Mouse (Mus musculus) midbrain, postnatal 0 days (tissue): Measurements from ENCODE around the gene Olfml3. TPM values are rescaled to one million over a fixed set of nuclear protein-coding genes. Genes with fewer than 3 reads are reported as not detected.

Source experiments
- ATAC-seq: fragments of 200-750 bp; cut with Nextera tagmentation; 2 replicates; pipeline ENCODE4 v1.8.0; 2017; ENCODE audit warnings: moderate number of reproducible peaks, mild to moderate bottlenecking, moderate TSS enrichment, moderate library complexity; ENCODE audit not compliant: low FRiP score
- DNase-seq: peaks from one replicate; pipeline ENCODE4 v3.0.0-alpha.2; 2015; ENCODE audit warnings: low spot score
- H3K27ac ChIP-seq: fragments of 300-500 bp; sonication (generic); 2 replicates; pipeline ENCODE4 v1.5.1; 2014; ENCODE audit warnings: low read depth, mild to moderate bottlenecking, low read length, mixed read lengths
- H3K27me3 ChIP-seq: fragments of 300-500 bp; sonication (generic); 2 replicates; pipeline ENCODE4 v1.6.1; 2014; ENCODE audit warnings: low read length, control low read depth, mixed read lengths; ENCODE audit not compliant: insufficient read depth
- H3K36me3 ChIP-seq: fragments of 300-500 bp; sonication (generic); 2 replicates; pipeline ENCODE4 v1.6.1; 2014; ENCODE audit warnings: low read length, control low read depth, mixed read lengths; ENCODE audit not compliant: insufficient read depth
- H3K4me1 ChIP-seq: fragments of 300-500 bp; sonication (generic); 2 replicates; pipeline ENCODE4 v1.6.1; 2014; ENCODE audit warnings: mild to moderate bottlenecking, control low read depth, antibody characterized with exemption, low read length, mixed read lengths; ENCODE audit not compliant: insufficient read depth
- H3K4me2 ChIP-seq: fragments of 300-500 bp; sonication (generic); 2 replicates; pipeline ENCODE4 v1.6.1; 2014; ENCODE audit warnings: low read depth, mild to moderate bottlenecking, low read length, mixed read lengths; ENCODE audit not compliant: poor library complexity, severe bottlenecking
- H3K4me3 ChIP-seq: fragments of 300-500 bp; sonication (generic); 2 replicates; pipeline ENCODE4 v1.5.1; 2014; ENCODE audit warnings: low read depth, mild to moderate bottlenecking, low read length, moderate library complexity
- H3K9ac ChIP-seq: fragments of 300-500 bp; sonication (generic); replicated peaks from 2 replicates; pipeline ENCODE4 v1.6.1; 2014; ENCODE audit warnings: mild to moderate bottlenecking, low read length, moderate library complexity, mixed read lengths; ENCODE audit not compliant: poor library complexity, severe bottlenecking
- H3K9me3 ChIP-seq: fragments of 300-500 bp; sonication (generic); 2 replicates; pipeline ENCODE4 v1.6.1; 2016; ENCODE audit warnings: low read length, control low read depth
- CTCF ChIP-seq: IDR thresholded peaks from 2 replicates; pipeline ENCODE4 v1.5.1; 2016; ENCODE audit warnings: antibody characterized with exemption, mild to moderate bottlenecking
- WGBS: fragments of 180-500 bp; shearing (Covaris S2); extraction: QIAGEN DNeasy Blood & Tissue Kit; methylation state at CpG from one replicate; pipeline ENCODE4 v1.1.7; 2014; 5-methylcytosine and 5-hydroxymethylcytosine counted together
- polyA plus RNA-seq: library from polyadenylated mRNA; unstranded; fragments of >200 nt; fragmentation: Nextera tagmentation; extraction: Ambion mirVana; gene quantifications from 2 replicates; pipeline ENCODE4 v1.2.1, GENCODE M21; 2015
- total RNA-seq: library from RNA; depleted of rRNA; stranded (reverse); fragments of >200 nt; gene quantifications from 2 replicates; pipeline ENCODE4 v1.2.3, GENCODE M21; 2014

Olfml3 gene
- total and polyA plus RNA-seq, 2 experiments from 2014 or later: 7.0 to 7.5 TPM

- no peak overlapping the region for H3K4me2 ChIP-seq
- no peak for ATAC-seq
- peaks cover 16% of the 10 kb centered on the region; the same call in 1 of the 2 replicates for H3K4me1 ChIP-seq
- H3K9ac ChIP-seq: no peak overlapping the region
- no peak overlapping the region for H3K4me3 ChIP-seq
- H3K9me3 ChIP-seq: no peaks in the 10 kb centered on the region
- H3K27me3 ChIP-seq: no peaks in the 10 kb centered on the region
- no peak for TF ChIP-seq CTCF
- DNase-seq: no peak
- no peaks in the 10 kb centered on the region; the same call in 1 of the 2 replicates for H3K36me3 ChIP-seq
- no peak overlapping the region for H3K27ac ChIP-seq
- 91% methylated on average over 3 of the region's 3 CpGs for WGBS
These were observed 5.7 kb downstream of the Olfml3 start for GRCm38 (mm10) chr3:103732116-103732515.

- WGBS: 94% methylated on average over 9 of the region's 9 CpGs
- no peak for TF ChIP-seq CTCF
- Histone ChIP-seq H3K9ac (no peak overlapping the region), H3K4me3 (no peak overlapping the region), H3K36me3 (no peaks in the 10 kb centered on the region), H3K9me3 (no peaks in the 10 kb centered on the region), H3K4me2 (no peak overlapping the region), H3K4me1 (peaks cover 16% of the 10 kb centered on the region; the same call in 1 of the 2 replicates), H3K27ac (no peak overlapping the region), H3K27me3 (no peaks in the 10 kb centered on the region)
- ATAC-seq: no peak
- no peak for DNase-seq
These were observed 8.0 kb downstream of the Olfml3 start for GRCm38 (mm10) chr3:103729850-103730249.

- DNase-seq (no peak), ATAC-seq (no peak)
- Histone ChIP-seq H3K27me3 (no peaks in the 10 kb centered on the region), H3K4me3 (no peak overlapping the region), H3K9ac (no peak overlapping the region), H3K4me1 (0 out of 2 replicates have a peak, but pooled peaks cover under 1% of the 10 kb centered on the region), H3K27ac (no peak overlapping the region), H3K4me2 (no peak overlapping the region), H3K36me3 (no peaks in the 10 kb centered on the region), H3K9me3 (no peaks in the 10 kb centered on the region)
- TF ChIP-seq CTCF: no peak
- WGBS: 60% methylated on average over 2 of the region's 2 CpGs
These were observed 9.9 kb downstream of the Olfml3 start for GRCm38 (mm10) chr3:103727813-103728326.

- no peaks in the 10 kb centered on the region for H3K9me3 ChIP-seq
- no peaks in the 10 kb centered on the region for H3K4me1 ChIP-seq
- ATAC-seq (no peak), DNase-seq (no peak)
- H3K27ac ChIP-seq: no peak overlapping the region
- H3K9ac ChIP-seq: no peak overlapping the region
- WGBS: 35% methylated on average over 3 of the region's 3 CpGs
- no peak for TF ChIP-seq CTCF
- no peaks in the 10 kb centered on the region for H3K27me3 ChIP-seq
- no peak overlapping the region for H3K4me2 ChIP-seq
- H3K4me3 ChIP-seq: no peak overlapping the region
- H3K36me3 ChIP-seq: no peaks in the 10 kb centered on the region
These were observed 11.2 kb downstream of the Olfml3 start for GRCm38 (mm10) chr3:103726642-103727041.

GRCm38 (mm10) chr3:103724137-103724536, 13.7 kb downstream of the Olfml3 start:
- no peak for TF ChIP-seq CTCF
- DNase-seq (no peak), ATAC-seq (no peak)
- Histone ChIP-seq H3K27me3 (no peaks in the 10 kb centered on the region), H3K9ac (no peak overlapping the region), H3K27ac (no peak overlapping the region), H3K4me2 (no peak overlapping the region), H3K36me3 (no peaks in the 10 kb centered on the region), H3K9me3 (no peaks in the 10 kb centered on the region), H3K4me3 (no peak overlapping the region), H3K4me1 (no peaks in the 10 kb centered on the region; the same call in 1 of the 2 replicates)
- WGBS: 58% methylated on average over 3 of the region's 3 CpGs

GRCm38 (mm10) chr3:103718728-103719127, 19.1 kb downstream of the Olfml3 start:
- no peaks in the 10 kb centered on the region for H3K9me3 ChIP-seq
- H3K27ac ChIP-seq: no peak overlapping the region
- 90% methylated on average over 4 of the region's 4 CpGs for WGBS
- H3K27me3 ChIP-seq: no peaks in the 10 kb centered on the region
- no peak for TF ChIP-seq CTCF
- ATAC-seq (no peak), DNase-seq (no peak)
- no peak overlapping the region for H3K4me3 ChIP-seq
- H3K4me1 ChIP-seq: no peaks in the 10 kb centered on the region; the same call in 1 of the 2 replicates
- H3K4me2 ChIP-seq: no peak overlapping the region
- no peak overlapping the region for H3K9ac ChIP-seq
- H3K36me3 ChIP-seq: no peaks in the 10 kb centered on the region
